Mouse (Mus musculus): ENCODE data around the gene Ankrd10. TPM values are rescaled to one million over a fixed set of nuclear protein-coding genes. Genes with fewer than 3 reads are reported as not detected.

Gene Ankrd10
- 22.3 and 23.4 TPM in 2 replicates for polyA plus RNA-seq (2012; rRNA removed)

DNA sequence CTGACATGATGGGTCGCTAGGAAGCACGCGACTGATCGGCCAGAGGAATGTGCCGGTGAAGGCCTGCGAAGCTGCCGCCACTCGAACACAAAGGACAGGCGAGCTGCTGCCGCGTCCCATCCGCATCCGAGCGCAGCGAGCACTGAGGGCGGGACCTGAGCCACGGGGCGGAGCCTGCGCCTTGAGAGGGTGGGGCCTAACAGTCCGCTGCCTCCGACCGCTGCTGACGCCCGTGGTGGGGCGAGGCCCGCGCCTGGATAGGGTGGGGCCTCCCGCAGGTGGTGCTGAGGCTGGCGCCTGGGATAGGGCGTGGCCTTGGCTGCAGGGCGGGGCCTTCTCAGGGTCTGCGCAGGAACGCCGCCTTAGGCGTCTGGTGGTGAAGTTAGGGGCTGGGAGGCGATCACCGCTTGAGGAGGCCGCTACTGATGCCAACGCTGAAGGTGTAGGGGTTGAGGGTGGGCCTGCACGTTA lies at the start of gene Ankrd10:
Ankrd10 (minus strand) TSS at position 147 of the 471 bp plus-strand sequence.

Other genes starting within 250 kb of the Ankrd10 start
- gene Rab20, start 157.0 kb downstream of the Ankrd10 start, polyA plus RNA-seq (2012; rRNA removed) = 10.0 and 12.6 TPM in 2 replicates
- gene Naxd, start 138.3 kb downstream of the Ankrd10 start, polyA plus RNA-seq (2012; rRNA removed) = 47.9 and 56.6 TPM in 2 replicates
- 22.5 and 33.7 TPM in 2 replicates for gene Cars2, start 85.0 kb downstream of the Ankrd10 start, polyA plus RNA-seq (2012; rRNA removed)
- 3.1 and 5.2 TPM in 2 replicates for gene Ing1, start 80.2 kb downstream of the Ankrd10 start, polyA plus RNA-seq (2012; rRNA removed)
- not detected in 2 replicates for gene 1700016D06Rik, start 65.3 kb upstream of the Ankrd10 start, polyA plus RNA-seq (2012; rRNA removed)
- gene Arhgef7, start 92.0 kb upstream of the Ankrd10 start, polyA plus RNA-seq (2012; rRNA removed) = 10.7 and 12.3 TPM in 2 replicates
- 0.23 TPM in 1 of 2 replicates, not detected in the other for gene Tex29, start 204.7 kb upstream of the Ankrd10 start, polyA plus RNA-seq (2012; rRNA removed)

Measured in stomach, adult 2 months (tissue).